Mouse (Mus musculus) ES-Bruce4 (cell line): ENCODE data around the gene Scarf2. TPM values are rescaled to one million over a fixed set of nuclear protein-coding genes. Genes with fewer than 3 reads are reported as not detected.

ENCODE experiments used
- H3K27ac ChIP-seq: 2 replicates; pipeline ENCODE4 v1.5.1; 2012; ENCODE audit warnings: low read length, inconsistent platforms; ENCODE audit not compliant: insufficient read depth
- H3K27me3 ChIP-seq: 2 replicates; pipeline ENCODE4 v1.6.1; 2012; ENCODE audit warnings: mild to moderate bottlenecking, low read length, inconsistent platforms; ENCODE audit not compliant: control insufficient read depth, poor library complexity, insufficient read depth, severe bottlenecking
- H3K36me3 ChIP-seq: 2 replicates; pipeline ENCODE4 v1.6.1; 2012; ENCODE audit warnings: inconsistent platforms, mild to moderate bottlenecking, low read length, moderate library complexity; ENCODE audit not compliant: control insufficient read depth, poor library complexity, insufficient read depth, severe bottlenecking
- H3K4me1 ChIP-seq: one replicate; pipeline ENCODE4 v1.8.1; 2011; ENCODE audit warnings: low read length; ENCODE audit not compliant: control insufficient read depth, insufficient read depth
- H3K4me3 ChIP-seq: 2 replicates; pipeline ENCODE4 v1.5.1; 2011; ENCODE audit warnings: low read depth, mild to moderate bottlenecking, low read length
- H3K9ac ChIP-seq: 2 replicates; pipeline ENCODE4 v1.6.1; 2012; ENCODE audit warnings: low read depth, mild to moderate bottlenecking, inconsistent platforms; ENCODE audit not compliant: poor library complexity, severe bottlenecking
- H3K9me3 ChIP-seq: replicated peaks from 2 replicates; pipeline ENCODE4 v1.6.1; 2012; ENCODE audit warnings: mild to moderate bottlenecking, low read length, inconsistent platforms; ENCODE audit not compliant: control insufficient read depth, poor library complexity, insufficient read depth, severe bottlenecking
- CTCF ChIP-seq: IDR thresholded peaks from one replicate; pipeline ENCODE4 v1.8.1; 2011; ENCODE audit warnings: low read depth, low read length
- EP300 ChIP-seq: IDR thresholded peaks from 2 replicates; pipeline ENCODE4 v1.6.1; 2011; ENCODE audit warnings: low read depth, low read length; ENCODE audit not compliant: insufficient read depth
- POLR2A ChIP-seq: IDR thresholded peaks from one replicate; pipeline ENCODE4 v1.8.1; 2011; ENCODE audit warnings: low read length; ENCODE audit not compliant: insufficient read depth
- polyA plus RNA-seq: library from polyadenylated mRNA; stranded (reverse); fragments of >200 nt; gene quantifications from 2 replicates; pipeline ENCODE4 v1.2.4, GENCODE M21; 2011; ENCODE audit warnings: low read depth; ENCODE audit not compliant: missing spikeins, insufficient read depth, insufficient read length

Gene Scarf2
- polyA plus RNA-seq, 1 experiment = 6.5 TPM

DNA sequence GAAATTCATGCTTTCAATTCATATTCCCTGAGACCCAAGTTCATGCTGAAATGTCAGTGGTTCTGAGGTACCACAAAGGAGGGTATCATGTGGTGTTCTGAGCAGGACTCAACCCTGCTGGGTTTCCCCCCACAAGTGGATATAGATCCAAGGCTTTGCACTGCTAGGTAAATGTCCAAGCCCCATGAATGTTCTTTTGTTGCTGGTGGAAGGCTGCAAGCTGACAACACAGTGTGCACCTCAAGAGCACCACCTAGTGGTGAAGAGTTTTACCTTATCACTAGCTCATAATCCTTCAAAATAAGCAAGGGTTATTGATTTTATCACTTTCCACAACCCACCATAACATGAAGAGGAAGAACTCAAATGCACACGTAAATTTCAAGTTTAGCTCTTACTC is 51.8 kb downstream of the Scarf2 start:
- Histone ChIP-seq H3K4me3 (no peak overlapping the region), H3K36me3 (peaks cover 15% of the 10 kb centered on the region), H3K9me3 (no peaks in the 10 kb centered on the region), H3K9ac (no peak overlapping the region), H3K27me3 (no peaks in the 10 kb centered on the region), H3K4me1 (no peaks in the 10 kb centered on the region), H3K27ac (no peak overlapping the region)
- TF ChIP-seq CTCF = peak; percentile 53
- no peak for TF ChIP-seq POLR2A

DNA sequence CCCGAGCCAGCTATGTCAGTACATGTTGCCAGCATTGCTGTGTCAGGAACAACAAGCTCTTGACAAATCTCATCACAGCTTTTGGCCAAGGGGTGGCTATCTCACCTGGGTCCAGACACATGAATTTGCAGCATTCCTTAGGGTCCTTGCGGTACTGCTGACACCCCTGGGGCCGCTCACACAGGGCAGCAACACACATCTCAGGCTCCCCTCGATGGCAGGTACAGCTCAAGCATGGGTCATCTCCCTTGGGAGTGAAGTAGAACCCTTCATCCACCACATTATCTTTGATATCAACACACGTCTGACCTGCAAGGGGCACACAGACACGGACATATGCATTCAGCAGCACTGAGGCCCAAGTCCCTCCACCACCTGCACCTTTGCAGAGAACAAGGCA is 52.4 kb downstream of the Scarf2 start:
- H3K27ac ChIP-seq = no peak overlapping the region
- no peaks in the 10 kb centered on the region for H3K4me1 ChIP-seq
- no peaks in the 10 kb centered on the region for H3K27me3 ChIP-seq
- peaks cover 12% of the 10 kb centered on the region for H3K36me3 ChIP-seq
- no peaks in the 10 kb centered on the region for H3K9me3 ChIP-seq
- no peak overlapping the region for H3K4me3 ChIP-seq
- TF ChIP-seq POLR2A = no peak
- no peak for TF ChIP-seq CTCF
- no peak for TF ChIP-seq EP300
- H3K9ac ChIP-seq = no peak overlapping the region

DNA sequence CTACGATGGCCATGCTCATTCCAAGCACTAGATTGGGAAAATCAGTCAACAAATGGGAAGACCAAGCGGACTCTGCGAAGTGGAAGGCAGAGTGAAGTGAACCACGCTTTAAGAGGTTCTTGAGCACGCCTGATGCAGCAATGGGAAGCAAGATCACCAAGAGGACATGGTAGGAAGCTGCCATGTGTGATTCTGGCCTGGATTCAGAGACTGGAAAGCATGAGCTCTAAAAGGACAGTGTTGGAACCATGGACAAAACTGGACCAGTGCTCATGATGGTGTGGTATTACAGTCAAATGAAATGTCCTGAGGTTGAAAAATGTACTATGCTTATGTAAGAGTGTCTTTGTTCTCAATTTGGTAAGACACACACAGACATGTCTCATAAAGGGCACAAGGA is 54.2 kb downstream of the Scarf2 start:
- H3K9me3 ChIP-seq = no peaks in the 10 kb centered on the region
- TF ChIP-seq CTCF = no peak
- TF ChIP-seq POLR2A = no peak
- TF ChIP-seq EP300 = no peak
- peaks cover 14% of the 10 kb centered on the region; the same call in 1 of the 2 replicates for H3K36me3 ChIP-seq
- no peak overlapping the region for H3K4me3 ChIP-seq
- H3K4me1 ChIP-seq = no peaks in the 10 kb centered on the region
- no peaks in the 10 kb centered on the region for H3K27me3 ChIP-seq
- H3K9ac ChIP-seq = no peak overlapping the region
- no peak overlapping the region for H3K27ac ChIP-seq

DNA sequence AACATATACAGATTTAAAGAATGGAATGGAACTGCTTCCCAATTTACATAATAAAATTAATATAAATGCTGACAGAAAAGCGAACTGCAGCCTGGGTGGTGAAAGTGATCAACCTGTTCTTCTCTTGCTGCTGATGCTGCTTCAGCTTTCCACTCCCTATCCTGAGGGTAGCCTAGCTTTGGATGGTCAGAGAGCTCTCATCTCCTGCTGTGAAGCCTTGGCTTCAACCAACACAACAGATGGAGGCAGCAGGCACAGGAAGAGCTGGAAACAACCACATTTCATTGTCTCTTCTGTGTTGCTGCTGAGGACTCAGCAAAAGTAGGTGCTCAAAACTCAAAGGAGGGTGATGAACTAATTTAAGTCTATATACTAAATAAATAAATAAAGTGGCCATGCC is 54.8 kb downstream of the Scarf2 start:
- no peak for TF ChIP-seq EP300
- TF ChIP-seq POLR2A = no peak
- no peak for TF ChIP-seq CTCF
- Histone ChIP-seq H3K27ac (no peak overlapping the region), H3K4me3 (no peak overlapping the region), H3K9ac (no peak overlapping the region), H3K27me3 (no peaks in the 10 kb centered on the region), H3K4me1 (no peaks in the 10 kb centered on the region), H3K9me3 (no peaks in the 10 kb centered on the region), H3K36me3 (peaks cover 20% of the 10 kb centered on the region)

DNA sequence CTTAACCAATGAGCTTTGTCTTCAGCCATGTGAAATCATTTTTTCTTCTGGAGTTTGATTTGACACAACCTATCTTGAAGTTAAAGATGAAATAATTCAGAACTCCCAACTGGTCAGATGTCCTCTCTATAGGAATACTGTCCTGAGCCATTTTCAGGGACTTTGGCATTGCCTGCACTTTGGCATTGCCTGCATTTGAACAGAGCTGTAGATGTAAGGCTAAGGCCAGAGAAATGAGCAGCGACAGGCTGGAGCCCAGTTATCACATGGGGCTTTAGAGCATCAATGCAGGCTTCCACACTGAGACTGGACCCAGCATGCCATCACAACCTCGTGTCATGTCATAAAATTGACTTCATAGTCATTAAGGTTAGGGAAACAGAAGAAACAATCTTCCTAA is 56.2 kb downstream of the Scarf2 start:
- H3K36me3 ChIP-seq = peaks cover 30% of the 10 kb centered on the region

DNA sequence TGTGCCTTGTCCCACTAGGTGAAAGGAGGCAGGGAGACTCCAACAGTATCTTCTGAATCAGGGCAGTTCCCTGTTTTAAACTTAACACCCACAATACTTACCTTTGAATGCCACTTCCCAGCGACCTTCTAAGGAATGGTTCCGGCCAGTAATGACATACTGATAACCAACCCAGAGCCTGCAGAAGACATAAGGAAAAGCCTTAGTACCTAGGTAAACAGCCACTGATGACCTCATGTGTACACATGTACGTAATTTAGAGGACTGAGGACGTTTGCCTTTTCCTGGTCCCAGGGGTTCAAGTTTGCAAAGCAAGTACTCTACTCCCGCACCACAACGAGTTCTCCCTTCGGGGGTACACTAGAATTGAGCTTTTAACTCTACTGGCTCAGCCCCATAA is 60.1 kb downstream of the Scarf2 start:
- Histone ChIP-seq H3K4me3 (no peak overlapping the region), H3K9ac (no peak overlapping the region), H3K9me3 (no peaks in the 10 kb centered on the region), H3K36me3 (peaks cover 24% of the 10 kb centered on the region), H3K27ac (no peak overlapping the region), H3K27me3 (no peaks in the 10 kb centered on the region), H3K4me1 (no peaks in the 10 kb centered on the region)
- no peak for TF ChIP-seq CTCF
- TF ChIP-seq POLR2A = no peak
- no peak for TF ChIP-seq EP300

More for the DNA sequence above, 56.2 kb downstream of the Scarf2 start:
- Histone ChIP-seq H3K4me1 (no peaks in the 10 kb centered on the region), H3K27me3 (no peaks in the 10 kb centered on the region), H3K9me3 (no peaks in the 10 kb centered on the region), H3K9ac (no peak overlapping the region), H3K27ac (no peak overlapping the region), H3K4me3 (no peak overlapping the region)
- no peak for TF ChIP-seq CTCF
- TF ChIP-seq POLR2A = no peak
- no peak for TF ChIP-seq EP300

Other genes starting within 250 kb of the Scarf2 start
- 1.6 and 1.8 TPM in 2 replicates for gene Lrrc74b, start 236.0 kb upstream of the Scarf2 start, polyA plus RNA-seq
- gene P2rx6, start 235.4 kb upstream of the Scarf2 start, polyA plus RNA-seq = 0.25 TPM in 1 of 2 replicates, not detected in the other
- 2.0 and 2.8 TPM in 2 replicates for gene Slc7a4, start 214.1 kb upstream of the Scarf2 start, polyA plus RNA-seq
- 97.7 and 104 TPM in 2 replicates for gene Smpd4, start 177.9 kb upstream of the Scarf2 start, polyA plus RNA-seq
- gene Ccdc74a, start 150.8 kb upstream of the Scarf2 start, polyA plus RNA-seq = 1.6 and 2.7 TPM in 2 replicates
- gene Med15, start 64.4 kb upstream of the Scarf2 start, polyA plus RNA-seq = 51.5 and 54.7 TPM in 2 replicates
- gene Klhl22, start 37.7 kb upstream of the Scarf2 start, polyA plus RNA-seq = 40.2 and 44.0 TPM in 2 replicates
- not detected in 2 replicates for gene B830017H08Rik, start 35.8 kb downstream of the Scarf2 start, polyA plus RNA-seq
- not detected in 2 replicates for gene Car15, start 41.1 kb downstream of the Scarf2 start, polyA plus RNA-seq
- 0.26 TPM in 1 of 2 replicates, not detected in the other for gene Gm20518, start 94.4 kb downstream of the Scarf2 start, polyA plus RNA-seq
- gene Tssk1, start 96.9 kb downstream of the Scarf2 start, polyA plus RNA-seq = not detected in 2 replicates
- gene Dgcr2, start 101.3 kb downstream of the Scarf2 start, polyA plus RNA-seq = 36.4 and 40.6 TPM in 2 replicates
- not detected in 2 replicates for gene Tssk2, start 101.4 kb downstream of the Scarf2 start, polyA plus RNA-seq
- 20.6 and 22.2 TPM in 2 replicates for gene Ess2, start 114.1 kb downstream of the Scarf2 start, polyA plus RNA-seq
- 0.52 TPM in 1 of 2 replicates, not detected in the other for gene Gsc2, start 117.8 kb downstream of the Scarf2 start, polyA plus RNA-seq
- 99.4 and 101 TPM in 2 replicates for gene Slc25a1, start 130.9 kb downstream of the Scarf2 start, polyA plus RNA-seq
- not detected in 2 replicates for gene Vpreb2, start 183.1 kb downstream of the Scarf2 start, polyA plus RNA-seq